Mouse (Mus musculus) T-cell, adult 66 days (primary cell): ENCODE measurements around the gene 4931406C07Rik. TPM values are rescaled to one million over a fixed set of nuclear protein-coding genes. Genes with fewer than 3 reads are reported as not detected.

Source experiments
- total RNA-seq, 2 experiments: library from RNA; stranded (reverse); gene quantifications; 3 replicates in 1 of 2; 4 replicates in 1 of 2; pipeline ENCODE4 v1.2.4; 2023

4931406C07Rik gene
- 1 to 10 TPM; 4.4 to 5.4 TPM for total RNA-seq

DNA sequence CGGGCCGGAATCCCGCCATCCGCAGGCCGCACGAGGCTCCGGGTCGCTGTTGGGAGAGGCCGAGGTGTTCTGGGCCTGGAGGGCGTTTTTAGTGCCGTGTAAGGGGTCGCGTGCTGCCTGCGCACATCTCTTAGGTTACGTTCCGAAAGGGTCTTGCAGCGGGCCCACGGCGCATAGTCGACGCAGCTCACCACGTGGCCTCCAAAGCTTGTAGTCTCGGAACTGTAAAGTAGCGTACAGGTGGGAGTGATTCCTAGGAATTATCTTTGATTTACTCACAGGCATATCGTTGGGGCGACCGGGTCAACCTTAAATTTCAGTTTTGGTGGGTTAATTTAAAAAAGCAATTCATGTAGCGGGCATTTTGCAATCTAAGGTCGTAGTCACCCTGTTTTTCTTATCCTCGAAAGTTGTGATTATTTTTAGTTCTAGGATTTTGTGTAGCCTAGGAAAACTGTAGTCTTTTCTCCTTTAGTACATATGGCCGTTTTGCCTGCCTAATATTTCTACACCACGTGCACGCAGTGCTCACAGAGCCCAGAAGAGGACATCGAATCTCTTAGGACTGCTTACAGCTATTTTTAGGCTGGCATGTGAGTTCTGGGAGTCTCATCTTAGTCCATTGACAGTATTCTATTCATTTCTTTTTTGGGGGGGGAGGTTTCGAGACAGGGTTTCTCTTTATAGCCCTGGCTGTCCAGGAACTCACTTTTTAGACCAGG lies at the start of gene 4931406C07Rik:
TSS of gene 4931406C07Rik (minus strand) at position 51 of the 722 bp plus-strand sequence.

DNA sequence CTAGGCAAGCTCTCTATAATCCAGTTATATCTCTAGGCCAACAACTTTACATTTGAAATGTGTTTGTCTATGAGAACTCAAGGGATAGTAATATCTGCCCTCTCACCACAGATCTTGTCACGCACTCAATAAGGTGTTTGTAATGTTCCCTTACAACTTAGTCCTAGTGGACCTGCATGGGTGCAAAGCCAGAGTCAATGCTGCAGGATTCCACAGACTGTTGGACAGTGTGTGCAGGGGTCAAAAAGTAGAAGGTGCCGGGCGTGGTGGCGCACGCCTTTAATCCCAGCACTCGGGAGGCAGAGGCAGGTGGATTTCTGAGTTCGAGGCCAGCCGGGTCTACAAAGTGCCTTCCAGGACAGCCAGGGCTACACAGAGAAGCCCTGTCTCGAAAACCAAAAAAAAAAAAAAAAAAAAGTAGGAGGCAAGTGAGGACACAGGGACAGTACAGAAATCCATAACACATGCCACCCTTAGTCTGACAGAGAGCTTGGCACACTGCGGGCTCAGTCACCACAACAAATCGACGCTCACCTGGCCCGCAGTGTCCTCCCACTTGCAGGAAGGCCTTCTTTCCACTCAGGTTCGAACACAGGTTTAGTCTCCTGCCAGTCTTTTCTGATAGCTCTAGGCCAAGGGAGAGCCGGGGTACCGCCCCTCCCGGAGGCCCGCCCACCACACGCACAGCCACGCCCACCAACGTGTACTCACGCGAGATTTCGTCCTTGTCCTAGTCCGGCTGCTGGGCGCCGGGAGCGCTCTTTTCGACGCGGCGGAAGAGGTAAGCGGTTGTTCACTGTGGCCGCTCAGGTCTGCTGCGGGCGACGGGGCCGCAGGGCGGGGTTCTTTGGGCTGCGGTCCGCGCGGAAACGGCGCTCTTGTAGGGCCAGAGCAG lies 498 bp downstream of the 4931406C07Rik start, which contains the start of gene Taf1d:
TSS of gene Taf1d (plus strand) at position 712 of the 895 bp plus-strand sequence.

DNA sequence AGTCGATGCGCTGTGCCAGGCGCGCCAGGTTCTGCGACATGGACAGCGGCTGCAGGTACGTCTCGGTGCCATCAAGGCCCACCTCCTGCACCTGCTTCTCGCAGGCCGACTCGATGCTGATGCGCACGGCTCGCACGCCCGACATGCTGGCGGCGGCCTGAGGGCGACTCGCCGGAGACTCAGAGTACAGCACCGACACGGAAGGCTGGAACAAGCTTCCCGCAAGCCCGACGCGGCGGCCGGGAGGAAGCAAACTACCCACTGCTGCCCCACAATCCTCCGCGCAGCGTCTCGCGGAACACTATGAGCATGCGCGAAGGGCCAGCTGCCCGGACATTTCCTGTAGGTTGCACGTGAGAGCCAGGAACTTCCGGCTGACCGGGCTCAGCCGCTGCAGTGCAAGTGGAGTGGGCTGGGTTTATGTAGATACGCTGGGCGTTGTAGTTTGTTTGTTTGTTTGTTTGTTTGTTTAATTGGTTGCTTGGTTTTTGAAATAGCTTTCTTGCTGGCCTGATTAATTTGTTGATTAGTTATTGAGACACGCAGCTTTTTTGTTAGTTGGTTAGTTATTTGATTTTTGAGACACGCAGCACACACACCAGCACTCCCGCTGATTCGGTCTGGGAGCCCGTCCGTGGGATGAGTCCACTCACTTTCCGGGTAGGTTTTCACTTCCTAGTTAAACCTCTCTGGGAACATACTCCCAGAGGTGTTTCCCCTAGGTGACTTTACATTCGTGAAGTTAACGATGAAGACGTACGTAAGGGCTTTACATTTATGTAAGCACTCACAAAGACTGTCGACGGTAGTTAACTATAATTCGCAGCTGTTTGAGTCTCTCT lies 26.4 kb downstream of the 4931406C07Rik start, which contains the start of gene Med17:
TSS of gene Med17 (minus strand) at position 283 of the 842 bp plus-strand sequence.

DNA sequence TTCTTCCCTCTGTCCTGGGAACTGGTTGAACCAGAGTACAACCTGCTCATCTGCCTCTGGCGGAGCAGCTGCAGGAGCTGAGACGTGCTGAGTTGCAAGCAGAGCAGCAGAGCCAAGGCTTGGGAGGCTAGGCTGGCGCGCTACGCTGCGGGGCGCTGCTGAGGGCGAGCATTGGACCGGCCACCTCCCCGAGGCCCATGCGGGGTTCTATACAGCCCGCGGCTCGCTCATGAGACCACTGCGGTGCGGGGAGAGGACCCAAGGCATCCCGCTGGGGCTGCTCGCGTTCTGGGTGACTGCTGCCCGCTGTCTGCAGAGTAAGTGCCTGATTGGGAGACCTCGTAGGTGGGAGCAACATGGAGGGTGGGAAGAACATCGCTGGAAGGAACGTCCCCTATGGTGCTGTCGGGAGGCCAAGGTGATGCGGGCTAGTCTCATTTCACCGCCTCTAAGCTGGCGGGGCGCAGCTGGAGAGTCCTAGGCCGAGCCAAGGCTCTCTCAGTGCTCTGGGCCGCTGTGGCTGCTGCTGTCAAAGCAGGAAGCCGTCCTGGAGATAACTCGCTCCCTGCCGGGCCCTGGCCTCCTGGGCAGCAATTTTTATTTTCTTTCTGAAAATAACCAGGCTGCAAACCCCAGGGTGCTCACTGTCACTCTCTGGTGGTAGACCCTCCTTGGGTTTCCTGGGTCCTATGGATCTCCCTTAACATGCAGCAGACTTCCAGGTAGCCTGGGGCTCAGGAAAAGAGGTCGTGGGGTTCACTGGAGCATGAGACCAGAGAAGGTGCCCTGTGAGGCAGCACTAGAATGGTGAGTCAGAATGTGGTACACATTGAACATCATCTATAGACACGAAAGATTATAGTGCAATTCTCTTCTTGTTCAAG lies 67.0 kb downstream of the 4931406C07Rik start, which contains the start of gene Vstm5:
TSS of gene Vstm5 (plus strand) at position 4 of the 884 bp plus-strand sequence.

Other genes starting within 250 kb of the 4931406C07Rik start
- gene Hephl1, start 194.3 kb downstream of the 4931406C07Rik start, total RNA-seq: not detected
- not detected for gene Vstm5, start 67.4 kb downstream of the 4931406C07Rik start, total RNA-seq
- gene Med17, start 26.5 kb downstream of the 4931406C07Rik start, total RNA-seq: 10 to 100 TPM; 54.2 to 55.3 TPM
- gene Taf1d, start 234 bp downstream of the 4931406C07Rik start, total RNA-seq: 100 to 1,000 TPM; 308 to 358 TPM
- 10 to 100 TPM; 47.1 to 53.7 TPM for gene Cep295, start 51.3 kb upstream of the 4931406C07Rik start, total RNA-seq
- gene Smco4, start 187.0 kb upstream of the 4931406C07Rik start, total RNA-seq: 10 to 100 TPM; 16.7 to 24.8 TPM